Mouse (Mus musculus) lung, embryonic 16.5 days (tissue): ENCODE measurements around the gene Etv2. TPM values are rescaled to one million over a fixed set of nuclear protein-coding genes. Genes with fewer than 3 reads are reported as not detected.

Source experiments
- ATAC-seq: fragments of 200-750 bp; cut with Nextera tagmentation; 2 replicates; pipeline ENCODE4 v1.8.0; 2017; ENCODE audit warnings: low read depth, mild to moderate bottlenecking, moderate library complexity
- H3K27ac ChIP-seq: fragments of 300-500 bp; sonication (generic); 2 replicates; pipeline ENCODE4 v1.5.1; 2014; ENCODE audit warnings: mild to moderate bottlenecking, control low read depth, low read length
- H3K27me3 ChIP-seq: fragments of 300-500 bp; sonication (generic); 2 replicates; pipeline ENCODE4 v1.6.1; 2014; ENCODE audit warnings: low read depth, low read length, mixed read lengths; ENCODE audit not compliant: control insufficient read depth, insufficient read depth
- H3K36me3 ChIP-seq: fragments of 300-500 bp; sonication (generic); 2 replicates; pipeline ENCODE4 v1.6.1; 2014; ENCODE audit warnings: low read length; ENCODE audit not compliant: control insufficient read depth, insufficient read depth
- H3K4me1 ChIP-seq: fragments of 300-500 bp; sonication (generic); replicated peaks from 2 replicates; pipeline ENCODE4 v1.6.1; 2014; ENCODE audit warnings: low read length, mixed read lengths; ENCODE audit not compliant: control insufficient read depth, insufficient read depth
- H3K4me2 ChIP-seq: fragments of 300-500 bp; sonication (generic); 2 replicates; pipeline ENCODE4 v1.6.1; 2014; ENCODE audit warnings: low read depth, low read length, control low read depth
- H3K4me3 ChIP-seq: fragments of 300-500 bp; sonication (generic); 2 replicates; pipeline ENCODE4 v1.5.1; 2014; ENCODE audit warnings: mild to moderate bottlenecking, low read length, control low read depth
- H3K9ac ChIP-seq: fragments of 300-500 bp; sonication (generic); 2 replicates; pipeline ENCODE4 v1.6.1; 2014; ENCODE audit warnings: low read length, control low read depth
- H3K9me3 ChIP-seq: fragments of 300-500 bp; sonication (generic); 2 replicates; pipeline ENCODE4 v1.6.1; 2016; ENCODE audit warnings: low read length; ENCODE audit not compliant: control insufficient read depth
- WGBS: fragments of 180-500 bp; shearing (Covaris S2); extraction: QIAGEN DNeasy Blood & Tissue Kit; methylation state at CpG from one replicate; pipeline ENCODE4 v1.1.7; 2014; 5-methylcytosine and 5-hydroxymethylcytosine counted together
- polyA plus RNA-seq: library from polyadenylated mRNA; unstranded; fragments of >200 nt; fragmentation: Nextera tagmentation; extraction: Ambion mirVana; gene quantifications from 2 replicates; pipeline ENCODE4 v1.2.1, GENCODE M21; 2015

The Etv2 gene
- polyA plus RNA-seq, 1 experiment from 2014 or later: not detected

GRCm38 (mm10) chr7:30593579-30594509 lies 41.8 kb downstream of the Etv2 start:
- Histone ChIP-seq H3K9me3 (no peaks in the 10 kb centered on the region), H3K27me3 (no peaks in the 10 kb centered on the region), H3K27ac (no peak overlapping the region), H3K4me2 (no peak overlapping the region), H3K9ac (no peak overlapping the region), H3K36me3 (no peaks in the 10 kb centered on the region), H3K4me1 (peaks cover 15% of the 10 kb centered on the region), H3K4me3 (no peak overlapping the region)
- WGBS: 69% methylated on average over 10 of the region's 10 CpGs
- ATAC-seq: no peak

GRCm38 (mm10) chr7:30592772-30593423 lies 42.8 kb downstream of the Etv2 start:
- Histone ChIP-seq H3K4me2 (no peak overlapping the region), H3K36me3 (no peaks in the 10 kb centered on the region), H3K27me3 (no peaks in the 10 kb centered on the region), H3K4me1 (peaks cover 14% of the 10 kb centered on the region), H3K4me3 (no peak overlapping the region), H3K9me3 (no peaks in the 10 kb centered on the region), H3K27ac (no peak overlapping the region), H3K9ac (no peak overlapping the region)
- no peak for ATAC-seq
- WGBS: 29% methylated on average over 5 of the region's 5 CpGs

GRCm38 (mm10) chr7:30591605-30591951 lies 44.1 kb downstream of the Etv2 start:
- H3K4me1 ChIP-seq: peaks cover 22% of the 10 kb centered on the region
- 58% methylated on average over 4 of the region's 4 CpGs for WGBS

GRCm38 (mm10) chr7:30590927-30591604 lies 44.6 kb downstream of the Etv2 start:
- ATAC-seq: no peak
- Histone ChIP-seq H3K9me3 (no peaks in the 10 kb centered on the region), H3K4me3 (no peak overlapping the region), H3K27me3 (no peaks in the 10 kb centered on the region), H3K27ac (no peak overlapping the region), H3K36me3 (no peaks in the 10 kb centered on the region; the same call in 1 of the 2 replicates), H3K4me1 (peaks cover 22% of the 10 kb centered on the region), H3K9ac (no peak overlapping the region), H3K4me2 (no peak overlapping the region)
- WGBS: 81% methylated on average over 9 of the region's 9 CpGs

More at GRCm38 (mm10) chr7:30591605-30591951, 44.1 kb downstream of the Etv2 start:
- H3K9me3 ChIP-seq: no peaks in the 10 kb centered on the region
- H3K4me2 ChIP-seq: no peak overlapping the region
- H3K9ac ChIP-seq: no peak overlapping the region
- no peaks in the 10 kb centered on the region for H3K27me3 ChIP-seq
- H3K4me3 ChIP-seq: no peak overlapping the region
- no peaks in the 10 kb centered on the region; the same call in 1 of the 2 replicates for H3K36me3 ChIP-seq
- no peak overlapping the region for H3K27ac ChIP-seq
- ATAC-seq: no peak

- H3K27me3 ChIP-seq: no peaks in the 10 kb centered on the region
- H3K4me1 ChIP-seq: peaks cover 20% of the 10 kb centered on the region
- H3K4me3 ChIP-seq: peak overlapping the region; percentile 94
- no peaks in the 10 kb centered on the region for H3K9me3 ChIP-seq
- 22% methylated on average over 40 of the region's 40 CpGs for WGBS
- peak overlapping the region; percentile 99 for H3K9ac ChIP-seq
- peak; percentile 66 for ATAC-seq
- peak overlapping the region; percentile 96 for H3K27ac ChIP-seq
- H3K36me3 ChIP-seq: peaks cover 11% of the 10 kb centered on the region
- peak overlapping the region; percentile 81 for H3K4me2 ChIP-seq
Observed at GRCm38 (mm10) chr7:30589435-30590301, 46.0 kb downstream of the Etv2 start.

GRCm38 (mm10) chr7:30588676-30589434 lies 46.8 kb downstream of the Etv2 start, which contains the start of gene Kmt2b:
TSS of gene Kmt2b (minus strand) at chr7:30588726.
- Histone ChIP-seq H3K27me3 (no peaks in the 10 kb centered on the region), H3K9ac (peak within 1 kb of the TSS; percentile 99), H3K4me2 (peak within 1 kb of the TSS; percentile 81), H3K4me1 (peaks cover 20% of the 10 kb centered on the region), H3K36me3 (peaks cover 17% of the 10 kb centered on the region), H3K4me3 (peak within 1 kb of the TSS; percentile 94), H3K9me3 (no peaks in the 10 kb centered on the region), H3K27ac (peak within 1 kb of the TSS; percentile 96)
- peak; percentile 95 for ATAC-seq
- WGBS: under 1% methylated on average over 54 of the region's 68 CpGs

- no peaks in the 10 kb centered on the region for H3K9me3 ChIP-seq
- peak overlapping the region; percentile 94 for H3K4me3 ChIP-seq
- WGBS: under 1% methylated on average over 56 of the region's 67 CpGs
- H3K4me2 ChIP-seq: peak overlapping the region; percentile 81
- H3K27me3 ChIP-seq: no peaks in the 10 kb centered on the region
- peak overlapping the region; percentile 96 for H3K27ac ChIP-seq
- peak; percentile 13 for ATAC-seq
- peaks cover 17% of the 10 kb centered on the region for H3K4me1 ChIP-seq
- peak overlapping the region; percentile 99 for H3K9ac ChIP-seq
- peaks cover 22% of the 10 kb centered on the region for H3K36me3 ChIP-seq
Observed at GRCm38 (mm10) chr7:30587842-30588667, 47.6 kb downstream of the Etv2 start.
